Mouse (Mus musculus): ENCODE data around the gene Hdac10. TPM values are rescaled to one million over a fixed set of nuclear protein-coding genes. Genes with fewer than 3 reads are reported as not detected.

The Hdac10 gene
- total and polyA plus RNA-seq, 3 experiments, result 23.3 to 26.6 TPM; not detected in 1

- TF ChIP-seq USF1 (IDR thresholded peaks at IDR 0.05; ENCODE audit: low read depth, low read length), result no peak
- no peak for TF ChIP-seq USF2 (IDR thresholded peaks at IDR 0.05; ENCODE audit: borderline replicate concordance in 1 of 2, insufficient read depth in 1 of 2, low read depth in 1 of 2, low read length in 2 of 2)
- no peak for TF ChIP-seq ELF1 (IDR thresholded peaks at IDR 0.05; ENCODE audit: low read depth, low read length)
- TF ChIP-seq NELFE (IDR thresholded peaks at IDR 0.05; ENCODE audit: low read depth, low read length), result no peak
- no peak for TF ChIP-seq CTCF (IDR thresholded peaks at IDR 0.05 in 2 of 3, conservative IDR thresholded peaks at IDR 0.05 in 1 of 3; ENCODE audit: control insufficient read depth in 1 of 3, insufficient read depth in 1 of 3, low read depth in 2 of 3, low read length in 3 of 3, poor library complexity in 1 of 3, severe bottlenecking in 1 of 3)
- TF ChIP-seq POLR2AphosphoS2 (IDR thresholded peaks at IDR 0.05; ENCODE audit: low read length), result no peak; the same call in 1 of the 2 replicates
- TF ChIP-seq MAFK (IDR thresholded peaks at IDR 0.05; ENCODE audit: borderline replicate concordance, low read depth, low read length), result no peak
- no peak for TF ChIP-seq MYC (IDR thresholded peaks at IDR 0.05; ENCODE audit: low read depth, low read length)
- TF ChIP-seq RAD21 (IDR thresholded peaks at IDR 0.05; ENCODE audit: low read depth, low read length), result no peak
- no peak for TF ChIP-seq ZC3H11A (IDR thresholded peaks at IDR 0.05; ENCODE audit: low read depth, low read length)
- no peak for TF ChIP-seq MYB (IDR thresholded peaks at IDR 0.05; ENCODE audit: low read depth, low read length)
- no peak for TF ChIP-seq GATA1 (IDR thresholded peaks at IDR 0.05; ENCODE audit: low read depth, low read length)
- TF ChIP-seq SIN3A (IDR thresholded peaks at IDR 0.05; ENCODE audit: low read length), result no peak; the same call in 1 of the 2 replicates
- no peak for TF ChIP-seq GABPA (IDR thresholded peaks at IDR 0.05; ENCODE audit: low read depth, low read length)
- TF ChIP-seq ZNF384 (IDR thresholded peaks at IDR 0.05; ENCODE audit: low read depth, low read length), result no peak
- TF ChIP-seq ZKSCAN1 (IDR thresholded peaks at IDR 0.05; ENCODE audit: low read depth, low read length), result no peak
- TF ChIP-seq TCF12 (IDR thresholded peaks at IDR 0.05; ENCODE audit: low read depth, low read length), result no peak
- TF ChIP-seq EP300 (IDR thresholded peaks at IDR 0.05; ENCODE audit: low read depth in 1 of 2, low read length in 2 of 2), result no peak
- no peak for TF ChIP-seq CHD2 (IDR thresholded peaks at IDR 0.05; ENCODE audit: low read length)
- no peak for TF ChIP-seq MXI1 (IDR thresholded peaks at IDR 0.05; ENCODE audit: low read depth, low read length)
- Histone ChIP-seq H3K4me1 (ENCODE audit: control insufficient read depth in 1 of 2, insufficient read depth in 2 of 2, low read length in 2 of 2) (peaks cover 2% of the 10 kb centered on the region in 2 experiments; a peak in 2 of 4 replicates), H3K9ac (ENCODE audit: control insufficient read depth, low read depth, low read length, poor library complexity, severe bottlenecking) (no peak overlapping the region), H3K9me3 (replicated peaks; ENCODE audit: insufficient read depth, low read length) (no peaks in the 10 kb centered on the region), H3K36me3 (ENCODE audit: control insufficient read depth in 1 of 2, insufficient read depth in 2 of 2, low read length in 2 of 2) (peaks cover 0 to 5% of the 10 kb centered on the region in 2 experiments; a peak in 1 of 4 replicates), H3K79me2 (ENCODE audit: control insufficient read depth, insufficient read depth, low read length, poor library complexity) (peaks cover 3% of the 10 kb centered on the region; the same call in 1 of the 2 replicates), H3K27ac (ENCODE audit: control insufficient read depth, low read depth, low read length) (no peak overlapping the region), H3K4me3 (ENCODE audit: control insufficient read depth in 1 of 2, insufficient read depth in 1 of 2, low read depth in 2 of 2, low read length in 2 of 2) (no peak overlapping the region), H3K27me3 (ENCODE audit: control insufficient read depth in 1 of 2, insufficient read depth in 2 of 2, low read length in 2 of 2) (no peaks in the 10 kb centered on the region)
- no peak for DNase-seq (ENCODE audit: low read depth, low spot score)
Observed at GRCm38 (mm10) chr15:89090662-89091061, 37.8 kb downstream of the Hdac10 start.
